Mouse (Mus musculus): ENCODE results near the gene Upp2. TPM values are rescaled to one million over a fixed set of nuclear protein-coding genes. Genes with fewer than 3 reads are reported as not detected.

The Upp2 gene
- total and polyA plus RNA-seq, 2 experiments = 105 to 1,754 TPM

GRCm38 (mm10) chr2:58566410-58567065 is 560 bp upstream of the Upp2 start:
- Histone ChIP-seq H3K36me3 (ENCODE audit: control insufficient read depth, insufficient read depth, low read length) (no peaks in the 10 kb centered on the region), H3K9ac (ENCODE audit: low read depth, low read length) (peak overlapping the region; percentile 91), H3K27me3 (ENCODE audit: control insufficient read depth, insufficient read depth, low read length) (no peaks in the 10 kb centered on the region), H3K27ac (replicated peaks; ENCODE audit: insufficient read depth, low read depth, low read length) (peak overlapping the region; percentile 91), H3K4me3 (ENCODE audit: insufficient read depth, low read depth, low read length) (peak overlapping the region; percentile 92), H3K79me2 (ENCODE audit: control insufficient read depth, insufficient read depth, low read length) (peaks cover 29% of the 10 kb centered on the region), H3K4me1 (ENCODE audit: control insufficient read depth, insufficient read depth, low read length) (peaks cover 39% of the 10 kb centered on the region)
- peak; percentile 88 for DNase-seq (ENCODE audit: extremely low read depth, low read depth, low spot score)
- 4% methylated on average over 78 of the region's 78 CpGs for WGBS
- TF ChIP-seq POLR2A (IDR thresholded peaks at IDR 0.05; ENCODE audit: extremely low read depth, insufficient read depth, low read length) (no peak), CTCF (IDR thresholded peaks at IDR 0.05; ENCODE audit: low read depth, low read length) (no peak)

GRCm38 (mm10) chr2:58567866-58568719 is 995 bp downstream of the Upp2 start:
- H3K9ac ChIP-seq (ENCODE audit: low read depth, low read length) = peak overlapping the region; percentile 98
- TF ChIP-seq POLR2A (IDR thresholded peaks at IDR 0.05; ENCODE audit: extremely low read depth, insufficient read depth, low read length) = no peak
- TF ChIP-seq CTCF (IDR thresholded peaks at IDR 0.05; ENCODE audit: low read depth, low read length) = no peak
- H3K4me1 ChIP-seq (ENCODE audit: control insufficient read depth, insufficient read depth, low read length) = peaks cover 29% of the 10 kb centered on the region
- no peaks in the 10 kb centered on the region for H3K27me3 ChIP-seq (ENCODE audit: control insufficient read depth, insufficient read depth, low read length)
- H3K4me3 ChIP-seq (ENCODE audit: insufficient read depth, low read depth, low read length) = peak overlapping the region; percentile 92
- DNase-seq (ENCODE audit: extremely low read depth, low read depth, low spot score) = peak; percentile 56
- H3K36me3 ChIP-seq (ENCODE audit: control insufficient read depth, insufficient read depth, low read length) = no peaks in the 10 kb centered on the region
- H3K79me2 ChIP-seq (ENCODE audit: control insufficient read depth, insufficient read depth, low read length) = peaks cover 23% of the 10 kb centered on the region
- 3% methylated on average over 12 of the region's 12 CpGs for WGBS
- H3K27ac ChIP-seq (replicated peaks; ENCODE audit: insufficient read depth, low read depth, low read length) = peak overlapping the region; percentile 49

- TF ChIP-seq POLR2A (IDR thresholded peaks at IDR 0.05; ENCODE audit: extremely low read depth, insufficient read depth, low read length) = no peak
- no peak for TF ChIP-seq CTCF (IDR thresholded peaks at IDR 0.05; ENCODE audit: low read depth, low read length)
- H3K4me1 ChIP-seq (ENCODE audit: control insufficient read depth, insufficient read depth, low read length) = peaks cover 23% of the 10 kb centered on the region
- WGBS = 25% methylated on average over 4 of the region's 4 CpGs
Observed at GRCm38 (mm10) chr2:58568841-58569645, 1.9 kb downstream of the Upp2 start.

GRCm38 (mm10) chr2:58574167-58574566 is 7.1 kb downstream of the Upp2 start:
- H3K27me3 ChIP-seq (ENCODE audit: control insufficient read depth, insufficient read depth, low read length) = no peaks in the 10 kb centered on the region
- H3K79me2 ChIP-seq (ENCODE audit: control insufficient read depth, insufficient read depth, low read length) = peaks cover 6% of the 10 kb centered on the region
- no peak overlapping the region for H3K9ac ChIP-seq (ENCODE audit: low read depth, low read length)
- H3K4me3 ChIP-seq (ENCODE audit: insufficient read depth, low read depth, low read length) = no peak overlapping the region
- DNase-seq (ENCODE audit: extremely low read depth, low read depth, low spot score) = no peak
- TF ChIP-seq CTCF (IDR thresholded peaks at IDR 0.05; ENCODE audit: low read depth, low read length) = no peak
- TF ChIP-seq POLR2A (IDR thresholded peaks at IDR 0.05; ENCODE audit: extremely low read depth, insufficient read depth, low read length) = no peak
- WGBS = 67% methylated on average over 2 of the region's 2 CpGs
- no peaks in the 10 kb centered on the region for H3K36me3 ChIP-seq (ENCODE audit: control insufficient read depth, insufficient read depth, low read length)
- H3K27ac ChIP-seq (replicated peaks; ENCODE audit: insufficient read depth, low read depth, low read length) = no peak overlapping the region
- H3K4me1 ChIP-seq (ENCODE audit: control insufficient read depth, insufficient read depth, low read length) = peaks cover under 1% of the 10 kb centered on the region; the same call in 1 of the 2 replicates

More at GRCm38 (mm10) chr2:58568841-58569645, 1.9 kb downstream of the Upp2 start:
- Histone ChIP-seq H3K36me3 (ENCODE audit: control insufficient read depth, insufficient read depth, low read length) (no peaks in the 10 kb centered on the region), H3K27me3 (ENCODE audit: control insufficient read depth, insufficient read depth, low read length) (no peaks in the 10 kb centered on the region), H3K4me3 (ENCODE audit: insufficient read depth, low read depth, low read length) (no peak overlapping the region), H3K27ac (replicated peaks; ENCODE audit: insufficient read depth, low read depth, low read length) (peak overlapping the region; percentile 59), H3K9ac (ENCODE audit: low read depth, low read length) (no peak overlapping the region), H3K79me2 (ENCODE audit: control insufficient read depth, insufficient read depth, low read length) (peaks cover 18% of the 10 kb centered on the region)
- DNase-seq (ENCODE audit: extremely low read depth, low read depth, low spot score) = peak; percentile 82

GRCm38 (mm10) chr2:58586311-58586710 is 19.2 kb downstream of the Upp2 start:
- TF ChIP-seq CTCF (IDR thresholded peaks at IDR 0.05; ENCODE audit: low read depth, low read length) (no peak), POLR2A (IDR thresholded peaks at IDR 0.05; ENCODE audit: extremely low read depth, insufficient read depth, low read length) (no peak)
- no peak for DNase-seq (ENCODE audit: extremely low read depth, low read depth, low spot score)
- H3K27me3 ChIP-seq (ENCODE audit: control insufficient read depth, insufficient read depth, low read length) = no peaks in the 10 kb centered on the region
- H3K4me1 ChIP-seq (ENCODE audit: control insufficient read depth, insufficient read depth, low read length) = no peaks in the 10 kb centered on the region
- WGBS = 88% methylated on average over 10 of the region's 10 CpGs
- H3K27ac ChIP-seq (replicated peaks; ENCODE audit: insufficient read depth, low read depth, low read length) = no peak overlapping the region
- H3K4me3 ChIP-seq (ENCODE audit: insufficient read depth, low read depth, low read length) = no peak overlapping the region
- no peaks in the 10 kb centered on the region for H3K36me3 ChIP-seq (ENCODE audit: control insufficient read depth, insufficient read depth, low read length)
- H3K79me2 ChIP-seq (ENCODE audit: control insufficient read depth, insufficient read depth, low read length) = no peaks in the 10 kb centered on the region
- H3K9ac ChIP-seq (ENCODE audit: low read depth, low read length) = no peak overlapping the region
